Mouse (Mus musculus): ENCODE measurements at regions not wholly inside any gene's neighbourhood (a gene's known extent, or its start where the extent isn't known, plus 50 kb on each side); places are given as distances from the start of the nearest gene placed in this dataset.
A peak's percentile ranks its signal among the peaks of the same experiment; 100 is the strongest.

- DNase-seq (ENCODE audit: low read depth, low spot score): no peak
Observed at GRCm38 (mm10) chr16:90614137-90614536, 113.1 kb downstream of the Mis18a start.

DNA sequence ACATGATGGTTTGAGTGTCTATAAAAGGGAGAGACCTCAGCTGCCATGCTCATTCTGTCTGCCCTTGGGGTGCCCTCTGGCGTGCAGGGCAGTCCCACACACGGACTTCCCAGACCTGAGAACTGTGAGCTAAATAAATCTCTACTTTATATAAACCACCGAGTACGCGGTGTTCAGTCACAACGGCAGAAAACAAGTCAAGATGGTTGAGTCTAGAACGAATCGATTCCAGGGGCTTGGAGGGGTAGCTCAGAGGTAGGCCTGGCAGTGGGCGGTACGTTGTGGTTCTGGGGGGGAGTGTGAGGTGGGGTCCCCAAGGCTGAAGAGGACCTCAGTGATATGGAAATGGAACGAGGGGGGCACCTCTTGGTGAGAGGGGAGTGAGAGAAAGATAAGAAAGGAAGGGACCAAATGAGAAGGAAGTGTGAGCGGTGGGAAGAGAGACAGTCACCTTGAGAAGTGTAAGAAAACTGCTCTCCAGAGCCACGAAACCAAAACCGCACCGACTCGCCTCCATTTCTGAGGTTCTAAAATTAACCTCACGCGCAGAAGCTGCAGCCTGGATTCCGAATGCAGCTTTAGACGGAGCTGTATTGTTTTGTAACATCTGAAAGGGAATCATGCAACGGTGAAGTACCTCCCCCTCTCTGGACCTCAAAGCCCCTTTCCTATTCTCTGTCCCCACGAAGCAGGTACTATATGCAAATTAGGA, 117.0 kb downstream of the Mis18a start:
- no peak for DNase-seq (ENCODE audit: low read depth, low spot score)

DNA sequence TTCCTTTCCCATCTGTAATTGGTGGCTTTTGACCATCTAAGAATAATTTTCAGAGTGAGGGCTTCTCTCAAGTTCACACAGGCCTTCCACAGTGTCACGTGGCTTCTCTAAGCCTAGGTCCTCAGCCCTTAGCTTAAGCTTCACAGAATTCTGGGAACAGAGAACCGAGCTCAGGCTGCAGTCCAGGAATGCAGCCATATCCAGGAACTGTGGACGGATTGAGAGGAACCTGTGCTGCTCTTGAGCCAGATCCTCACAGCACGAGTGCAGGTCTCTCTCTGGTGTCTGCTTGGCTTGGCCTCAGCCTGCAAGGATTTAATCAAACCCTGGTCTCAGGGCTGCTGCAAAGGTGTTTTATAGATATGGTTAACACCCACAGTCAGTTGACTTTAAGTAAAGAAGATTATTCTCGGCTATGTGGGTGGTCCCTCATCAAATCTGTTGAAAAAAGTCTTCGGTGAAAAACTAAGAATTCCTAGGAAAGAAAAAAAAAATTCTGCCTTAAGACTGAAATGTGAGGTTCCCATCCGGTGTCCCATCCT, 127.8 kb downstream of the Mis18a start:
- DNase-seq (ENCODE audit: low read depth, low spot score): no peak

DNA sequence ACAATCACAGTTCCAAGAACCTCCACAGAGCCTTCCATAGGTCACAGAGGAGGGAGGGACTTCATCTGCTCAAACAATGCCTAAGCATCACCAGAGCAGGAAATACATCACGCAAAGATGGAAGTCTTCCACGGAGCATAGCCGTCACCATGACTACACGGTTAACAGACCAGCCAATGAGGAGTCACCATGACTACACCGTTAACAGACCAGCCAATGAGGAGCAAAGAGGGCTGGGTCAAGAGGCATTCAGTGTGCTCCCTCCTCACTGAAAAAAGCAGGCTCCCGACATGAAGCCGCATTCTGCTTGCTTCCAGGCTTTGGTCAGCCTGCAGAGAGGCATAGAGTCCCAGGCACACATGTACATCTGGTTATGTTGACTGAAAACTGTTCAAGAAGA, 128.5 kb downstream of the Mis18a start:
- no peak for DNase-seq (ENCODE audit: low read depth, low spot score)

DNA sequence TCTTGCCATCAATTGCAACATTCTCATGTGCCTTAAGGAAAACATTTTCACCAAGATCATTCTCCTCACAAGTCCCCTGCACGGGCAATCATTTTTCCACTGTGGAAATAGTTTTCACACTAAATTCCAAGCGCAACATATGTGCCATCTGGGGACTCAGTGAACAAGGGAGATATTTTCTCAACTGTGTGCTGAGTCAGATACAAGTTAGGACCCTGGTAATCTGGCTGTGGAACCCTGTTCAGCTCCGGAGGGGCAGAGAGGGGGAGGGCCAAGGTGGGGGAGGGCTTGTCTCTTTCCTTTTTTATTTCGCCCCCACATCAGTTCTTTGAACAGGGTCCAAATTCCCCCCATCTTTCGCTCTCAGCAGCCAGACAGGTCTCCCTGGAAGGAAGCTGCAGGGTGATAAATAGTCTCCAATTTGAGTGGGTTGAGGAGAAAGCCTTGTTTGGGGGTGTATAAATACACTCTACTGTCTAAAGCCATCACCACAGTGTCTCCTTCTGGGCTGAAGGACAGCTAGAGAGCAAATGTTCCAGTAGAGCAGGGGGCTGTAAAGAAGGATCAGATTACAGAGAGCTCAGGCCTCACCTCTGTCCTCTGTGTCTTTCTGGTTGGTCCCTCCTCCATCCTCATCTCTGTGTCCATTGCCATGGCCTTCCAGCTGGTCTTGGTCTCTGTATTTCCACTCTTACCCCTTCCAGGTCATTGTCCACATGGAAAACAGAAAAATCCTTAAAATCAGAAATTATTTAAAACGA, 134.3 kb downstream of the Mis18a start:
- peak; percentile 6 for DNase-seq (ENCODE audit: low read depth, low spot score)

DNA sequence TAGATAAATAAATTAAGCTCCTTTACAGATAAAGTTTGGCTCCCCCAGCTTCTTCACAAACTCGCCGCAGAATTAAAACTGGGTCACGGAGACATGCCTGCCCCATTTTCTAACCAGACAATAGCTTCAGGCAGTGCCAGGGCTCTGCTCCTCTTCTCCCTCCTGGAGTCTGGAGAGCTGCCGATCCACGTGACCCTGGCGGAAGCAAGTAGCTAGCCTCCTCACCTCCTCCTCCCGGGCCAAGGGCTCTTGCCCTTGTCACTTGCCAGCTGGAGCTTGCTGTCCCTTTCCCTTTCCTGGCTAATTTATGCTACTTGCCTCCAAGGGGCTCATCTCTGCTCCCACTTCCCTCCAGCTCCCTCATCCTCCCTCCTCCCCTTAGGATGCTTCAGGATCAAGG, 142.0 kb downstream of the Mis18a start:
- no peak for DNase-seq (ENCODE audit: low read depth, low spot score)

GRCm38 (mm10) chr16:90580411-90580810, 146.8 kb downstream of the Mis18a start:
- peak; percentile 2 for DNase-seq (ENCODE audit: low read depth, low spot score)

DNA sequence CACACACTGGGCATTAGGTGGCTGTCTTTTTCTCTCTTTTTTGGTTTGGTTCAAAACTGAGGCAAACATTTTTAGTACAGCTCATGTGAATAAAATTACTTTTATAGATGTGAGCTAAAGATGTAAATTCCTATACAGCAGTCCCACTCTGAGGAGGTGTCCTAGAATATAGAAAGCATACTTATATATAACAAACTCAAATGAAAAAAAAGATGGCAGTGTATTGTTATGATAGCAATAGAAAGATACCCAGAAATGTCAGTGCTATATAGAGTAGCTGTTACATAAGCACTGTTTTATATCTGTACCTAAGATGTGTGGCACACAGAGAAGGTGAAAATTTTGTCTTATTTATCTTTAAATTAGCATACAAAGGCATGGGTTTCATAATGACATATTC, 156.1 kb downstream of the Mis18a start:
- no peak for DNase-seq (ENCODE audit: low read depth, low spot score)

DNA sequence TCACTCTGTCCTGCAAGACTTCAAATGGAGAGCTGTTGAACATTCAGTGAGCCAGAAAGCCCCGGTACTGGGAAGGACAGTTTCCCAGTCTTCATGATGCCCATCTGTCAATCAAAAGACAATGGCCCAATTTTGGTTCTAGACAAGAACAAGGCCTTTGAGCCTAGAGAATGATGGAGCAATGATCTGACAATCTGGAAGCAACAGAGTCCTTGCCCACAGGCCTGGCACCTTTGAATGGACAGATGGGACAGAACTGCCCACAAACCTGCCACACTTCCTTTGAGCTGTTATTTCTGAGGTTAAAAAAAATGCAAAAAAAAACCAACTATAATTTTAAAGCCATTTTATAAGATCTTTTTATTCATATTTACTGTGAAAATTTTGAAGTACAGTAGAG, 157.4 kb downstream of the Mis18a start:
- DNase-seq (ENCODE audit: low read depth, low spot score): no peak

DNA sequence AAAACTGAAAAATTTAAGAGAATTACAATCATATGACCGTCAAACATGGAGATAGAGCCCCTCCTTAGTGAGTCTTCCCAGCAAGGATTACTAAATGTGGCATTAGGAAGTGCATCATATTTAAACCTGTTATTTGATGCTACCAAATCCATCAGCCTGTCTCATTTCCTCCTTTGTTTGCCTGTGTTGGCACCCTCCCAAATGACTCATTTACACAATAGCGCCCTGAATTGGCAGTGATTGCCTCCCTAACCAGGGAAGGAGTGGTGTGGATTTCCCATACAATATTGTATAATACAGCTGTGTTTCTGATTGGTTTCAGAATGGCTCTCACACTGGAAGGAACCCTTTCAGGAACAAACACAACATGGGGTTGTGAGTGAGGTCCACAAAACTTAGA, 162.0 kb downstream of the Mis18a start:
- no peak for DNase-seq (ENCODE audit: low read depth, low spot score)

- DNase-seq (ENCODE audit: low read depth, low spot score): no peak
Observed at GRCm38 (mm10) chr16:90553120-90553519, 167.3 kb downstream of the Hunk start.

DNA sequence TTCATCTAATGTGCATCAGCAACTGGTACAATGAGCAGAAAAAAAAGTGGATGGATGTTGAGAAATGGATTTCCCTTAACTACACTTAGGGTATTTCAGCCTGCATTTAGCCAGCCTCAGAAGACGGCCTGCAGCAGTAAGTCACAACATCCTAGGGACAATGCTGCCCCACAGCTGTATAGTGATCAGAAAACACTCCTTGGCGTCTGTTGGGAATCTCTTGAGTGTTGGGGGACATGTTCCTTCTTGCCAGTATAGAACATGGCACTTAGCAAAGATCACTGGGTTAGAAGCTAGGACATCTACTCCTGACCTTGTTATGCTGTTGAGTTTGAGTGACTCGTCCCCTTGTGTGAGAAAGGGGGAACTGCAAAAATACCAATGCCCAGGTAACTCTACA, 165.2 kb downstream of the Hunk start:
- no peak for DNase-seq (ENCODE audit: low read depth, low spot score)

- DNase-seq (ENCODE audit: low read depth, low spot score): no peak
Observed at GRCm38 (mm10) chr16:90550058-90550795, 164.4 kb downstream of the Hunk start.
